In genomic region chr15:27413486-27413885, GRCm38 (mm10) we compare ENCODE assay signal across 29 mouse cellular contexts. TPM values are rescaled to one million over a fixed set of nuclear protein-coding genes. Genes with fewer than 3 reads are reported as not detected.
A peak's percentile ranks its signal among the peaks of the same experiment; 100 is the strongest.
DNase-seq lines count a peak whose midpoint lies in the region; ATAC-seq and TF ChIP-seq lines count a peak whose summit lies in the region.
"Had no signal": no experiment of that assay in that cellular context is flagged by ENCODE, and none has a peak within 500 bp of the region (broad histone marks: within the 10 kb centered on the region; RNA-seq: fewer than 3 reads in every experiment).

No protein-coding gene starts in this region.

- DNase-seq in left cerebral cortex, postnatal 25 days (ENCODE audit: low spot score in 2 of 2) = peak; percentile 21 to 26
- no peak for DNase-seq in left cerebral cortex, adult 11 months (ENCODE audit: low spot score)
- DNase-seq in layer of hippocampus, adult 18-20 months (ENCODE audit: low spot score in 2 of 2) = peak; percentile 53 to 68
- peak; percentile 59 to 65 for DNase-seq in layer of hippocampus, adult 8-10 months (ENCODE audit: low spot score in 2 of 2)
- DNase-seq in cerebellum, postnatal 10 days = no peak
- DNase-seq: B cell, adult 2 months; cerebellum, adult 11 months; embryo, embryonic 11 days; gastrocnemius, adult 2 months; gastrocnemius, postnatal 36 days; kidney, adult 8-10 months; kidney, postnatal 4 days; left cerebral cortex, postnatal 4 days; liver, embryonic 13.5 days; lung, adult 2 months; retina, postnatal 1 day; spleen, adult 18-20 months; thymus, adult 2 months; thymus, postnatal 36 days had no signal

- no peaks in the 10 kb centered on the region for H3K36me3 ChIP-seq in myocyte (ENCODE audit: control insufficient read depth, insufficient read depth)
- H3K36me3 ChIP-seq in hindbrain, embryonic 16.5 days (ENCODE audit: control insufficient read depth, insufficient read depth, low read length) = no peaks in the 10 kb centered on the region
- H3K36me3 ChIP-seq: embryonic facial prominence, embryonic 12.5 days; intestine, embryonic 15.5 days; liver, embryonic 13.5 days; midbrain, embryonic 13.5 days had no signal

- 91% methylated on average over 7 of the region's 7 CpGs for WGBS in hindbrain, embryonic 16.5 days

- no peak overlapping the region for H3K4me2 ChIP-seq in myocyte (ENCODE audit: low read depth)
- H3K4me2 ChIP-seq in hindbrain, embryonic 16.5 days (ENCODE audit: low read length) = no peak overlapping the region
- H3K4me2 ChIP-seq: embryonic facial prominence, embryonic 12.5 days; intestine, embryonic 15.5 days; liver, embryonic 13.5 days; midbrain, embryonic 13.5 days had no signal

- H3K27me3 ChIP-seq in myocyte (ENCODE audit: control insufficient read depth, insufficient read depth, insufficient read length) = no peaks in the 10 kb centered on the region
- no peaks in the 10 kb centered on the region for H3K27me3 ChIP-seq in hindbrain, embryonic 16.5 days (replicated peaks; ENCODE audit: control insufficient read depth, insufficient read depth, low read length)
- H3K27me3 ChIP-seq: embryonic facial prominence, embryonic 12.5 days; intestine, embryonic 15.5 days; liver, embryonic 13.5 days; midbrain, embryonic 13.5 days had no signal

- no peak for ATAC-seq in hindbrain, embryonic 16.5 days
- ATAC-seq: forebrain, embryonic 14.5 days; intestine, embryonic 15.5 days; midbrain, embryonic 13.5 days had no signal

- no peaks in the 10 kb centered on the region for H3K79me2 ChIP-seq in myocyte (ENCODE audit: control insufficient read depth, insufficient read depth)

- no peak overlapping the region for H3ac ChIP-seq in myocyte (ENCODE audit: control insufficient read depth, insufficient read length)

- H3K9ac ChIP-seq in hindbrain, embryonic 16.5 days (ENCODE audit: low read depth, low read length) = no peak overlapping the region
- H3K9ac ChIP-seq: embryonic facial prominence, embryonic 12.5 days; intestine, embryonic 15.5 days; liver, embryonic 13.5 days; midbrain, embryonic 13.5 days had no signal

- H3K4me1 ChIP-seq in hindbrain, embryonic 16.5 days (ENCODE audit: control insufficient read depth, insufficient read depth, low read depth, low read length) = no peaks in the 10 kb centered on the region; the same call in 1 of the 2 replicates
- H3K4me1 ChIP-seq: embryonic facial prominence, embryonic 12.5 days; intestine, embryonic 15.5 days; liver, embryonic 13.5 days; midbrain, embryonic 13.5 days had no signal

- no peak for TF ChIP-seq POLR2A in myocyte (IDR thresholded peaks at IDR 0.05; ENCODE audit: insufficient read length, low read depth)

- H3K9me3 ChIP-seq in hindbrain, embryonic 16.5 days (ENCODE audit: control insufficient read depth, low read length) = no peaks in the 10 kb centered on the region; the same call in 1 of the 2 replicates
- H3K9me3 ChIP-seq: embryonic facial prominence, embryonic 12.5 days; intestine, embryonic 15.5 days; liver, embryonic 13.5 days had no signal

- H3K27ac ChIP-seq in hindbrain, embryonic 16.5 days (ENCODE audit: low read depth, low read length) = no peak overlapping the region
- H3K27ac ChIP-seq: embryonic facial prominence, embryonic 12.5 days; gastrocnemius, adult 2 months; hindbrain, postnatal 0 days; intestine, embryonic 15.5 days; kidney, postnatal 0 days; liver, embryonic 13.5 days; macrophage; midbrain, embryonic 13.5 days; stomach, postnatal 0 days had no signal

- no peak overlapping the region for H3K4me3 ChIP-seq in myocyte
- no peak overlapping the region for H3K4me3 ChIP-seq in hindbrain, embryonic 16.5 days (ENCODE audit: low read length)
- H3K4me3 ChIP-seq: embryonic facial prominence, embryonic 12.5 days; gastrocnemius, adult 2 months; intestine, embryonic 15.5 days; liver, embryonic 13.5 days; midbrain, embryonic 13.5 days had no signal

- intact Hi-C loops in left cerebral cortex, postnatal 25 days (cut with DNase I) = no loop called here

TF ChIP-seq in myocyte, 11 proteins besides CTCF, POLR2A, EP300 and RAD21:
- TF ChIP-seq E2F4 (IDR thresholded peaks at IDR 0.05; ENCODE audit: insufficient read depth) (no peak), TCF12 (IDR thresholded peaks at IDR 0.05; ENCODE audit: insufficient read depth, poor library complexity, severe bottlenecking) (no peak), MYOD1 (IDR thresholded peaks at IDR 0.05; ENCODE audit: control insufficient read depth in 1 of 3, insufficient read length in 2 of 3, low read depth in 2 of 3) (peak in 2 of 3 experiments; percentile 40)

RNA-seq across cellular contexts. Expression of gene Ank, which starts 53.0 kb away (rescaled TPM):
- 100 to 1,000 TPM; 169 to 176 TPM for total RNA-seq in left cerebral cortex, postnatal 25 days (2021)
- 100 to 1,000 TPM; 168 to 173 TPM for total RNA-seq in layer of hippocampus, adult 18-20 months (2021)
- 100 to 1,000 TPM; 168 to 198 (median 184) TPM for total RNA-seq in layer of hippocampus, adult 8-10 months (2022)
- 103 TPM for polyA plus RNA-seq in myocyte (2012; fragmentation: generic; extraction: Trizol)
- 11.6 and 15.6 TPM in 2 replicates for polyA plus RNA-seq in hindbrain, embryonic 16.5 days (2015; fragmentation: Nextera tagmentation; extraction: Ambion mirVana)

Comparison
In these comparisons a context has a peak if more than half of its experiments do, and no peak if none do; other contexts are left out.
1. DNase-seq: peak in left cerebral cortex, postnatal 25 days (2 of 2), layer of hippocampus, adult 18-20 months (2 of 2) and layer of hippocampus, adult 8-10 months (2 of 2); none in left cerebral cortex, adult 11 months (single experiment) and cerebellum, postnatal 10 days (0 of 2).